Mouse (Mus musculus) midbrain, embryonic 16.5 days (tissue): ENCODE data around the gene Gsdma2. TPM values are rescaled to one million over a fixed set of nuclear protein-coding genes. Genes with fewer than 3 reads are reported as not detected.
"Not testable (repeated sequence)": the region's sequence is repeated elsewhere in the genome, so short reads cannot be mapped to it uniquely, and the experiment has no call there.

ENCODE experiments used
- ATAC-seq: fragments of 200-750 bp; cut with Nextera tagmentation; 2 replicates; pipeline ENCODE4 v1.8.0; 2017; ENCODE audit warnings: moderate TSS enrichment
- H3K27ac ChIP-seq: fragments of 300-500 bp; sonication (generic); 2 replicates; pipeline ENCODE4 v1.5.1; 2014; ENCODE audit warnings: mild to moderate bottlenecking, low read length, mixed read lengths
- H3K27me3 ChIP-seq: fragments of 300-500 bp; sonication (generic); 2 replicates; pipeline ENCODE4 v1.6.1; 2014; ENCODE audit warnings: low read depth, low read length, mixed read lengths; ENCODE audit not compliant: control insufficient read depth, insufficient read depth
- H3K36me3 ChIP-seq: fragments of 300-500 bp; sonication (generic); 2 replicates; pipeline ENCODE4 v1.6.1; 2014; ENCODE audit warnings: mild to moderate bottlenecking, low read length, moderate library complexity, mixed read lengths; ENCODE audit not compliant: control insufficient read depth, insufficient read depth
- H3K4me1 ChIP-seq: fragments of 300-500 bp; sonication (generic); 2 replicates; pipeline ENCODE4 v1.6.1; 2014; ENCODE audit warnings: mild to moderate bottlenecking, low read length, mixed read lengths; ENCODE audit not compliant: control insufficient read depth, insufficient read depth
- H3K4me2 ChIP-seq: fragments of 300-500 bp; sonication (generic); 2 replicates; pipeline ENCODE4 v1.6.1; 2014; ENCODE audit warnings: mild to moderate bottlenecking, low read length, mixed read lengths
- H3K4me3 ChIP-seq: fragments of 300-500 bp; sonication (generic); 2 replicates; pipeline ENCODE4 v1.5.1; 2014; ENCODE audit warnings: low read depth, mild to moderate bottlenecking, low read length, moderate library complexity, mixed read lengths
- H3K9ac ChIP-seq: fragments of 300-500 bp; sonication (generic); 2 replicates; pipeline ENCODE4 v1.6.1; 2014; ENCODE audit warnings: low read depth, low read length, mixed read lengths
- H3K9me3 ChIP-seq: fragments of 300-500 bp; sonication (generic); replicated peaks from 2 replicates; pipeline ENCODE4 v1.6.1; 2014; ENCODE audit warnings: mild to moderate bottlenecking, low read length, mixed read lengths; ENCODE audit not compliant: control insufficient read depth, poor library complexity, severe bottlenecking
- WGBS: fragments of 180-500 bp; shearing (Covaris S2); extraction: QIAGEN DNeasy Blood & Tissue Kit; methylation state at CpG from one replicate; pipeline ENCODE4 v1.1.7; 2014; 5-methylcytosine and 5-hydroxymethylcytosine counted together
- polyA plus RNA-seq: library from polyadenylated mRNA; unstranded; fragments of >200 nt; fragmentation: Nextera tagmentation; extraction: Ambion mirVana; gene quantifications from 2 replicates; pipeline ENCODE4 v1.2.1, GENCODE M21; 2015

The Gsdma2 gene
- polyA plus RNA-seq, 1 experiment from 2014 or later = not detected

DNA sequence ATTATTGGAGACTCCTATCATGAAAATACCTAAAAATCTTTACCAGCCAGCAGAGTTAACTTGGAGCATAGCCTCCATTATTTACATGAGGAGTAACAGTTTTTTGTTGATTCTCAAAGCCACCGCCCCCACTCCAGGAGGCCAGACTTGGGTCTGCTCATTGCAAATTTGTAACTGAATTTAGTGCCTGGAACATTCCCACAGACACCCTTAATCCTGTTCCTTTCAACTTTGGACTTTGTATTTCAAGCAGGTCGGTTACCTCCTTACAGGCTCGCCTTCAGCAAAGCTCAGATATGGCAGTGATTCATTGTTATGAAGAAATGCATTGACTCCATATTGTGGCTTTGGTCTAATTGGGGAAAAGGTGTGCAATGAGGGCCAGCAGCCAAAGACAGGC, 1.8 kb upstream of the Gsdma2 start:
- Histone ChIP-seq H3K36me3 (no peaks in the 10 kb centered on the region), H3K27me3 (no peaks in the 10 kb centered on the region; the same call in 1 of the 2 replicates), H3K9me3 (no peaks in the 10 kb centered on the region), H3K4me1 (no peaks in the 10 kb centered on the region), H3K4me2 (no peak overlapping the region), H3K4me3 (no peak overlapping the region), H3K9ac (no peak overlapping the region), H3K27ac (no peak overlapping the region)
- WGBS = 83% methylated on average over 3 of the region's 3 CpGs
- no peak for ATAC-seq

DNA sequence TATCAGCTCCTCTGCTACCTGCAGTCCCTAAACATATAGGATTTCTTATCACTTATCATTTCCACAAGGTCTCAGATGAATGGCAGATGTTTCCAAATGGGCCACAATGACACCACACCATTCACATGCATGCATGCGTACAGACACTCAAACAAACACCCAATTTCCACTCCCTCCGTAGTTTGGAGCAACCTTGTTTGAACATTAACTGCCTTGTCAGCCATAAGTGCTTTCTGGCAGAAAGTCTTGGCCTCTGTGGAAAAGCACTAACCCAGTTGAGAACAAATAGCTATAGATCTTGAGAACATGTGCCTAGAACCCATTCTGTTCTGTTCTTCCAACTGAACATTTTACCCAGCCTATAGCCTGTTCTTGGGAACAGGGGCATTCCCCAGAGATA, 613 bp upstream of the Gsdma2 start:
- 93% methylated on average over 2 of the region's 2 CpGs for WGBS
- H3K9me3 ChIP-seq = no peaks in the 10 kb centered on the region
- no peak overlapping the region for H3K4me2 ChIP-seq
- no peaks in the 10 kb centered on the region for H3K36me3 ChIP-seq
- ATAC-seq = no peak
- H3K4me1 ChIP-seq = no peaks in the 10 kb centered on the region
- H3K27ac ChIP-seq = no peak overlapping the region
- H3K9ac ChIP-seq = no peak overlapping the region
- H3K27me3 ChIP-seq = no peaks in the 10 kb centered on the region; the same call in 1 of the 2 replicates
- no peak overlapping the region for H3K4me3 ChIP-seq

DNA sequence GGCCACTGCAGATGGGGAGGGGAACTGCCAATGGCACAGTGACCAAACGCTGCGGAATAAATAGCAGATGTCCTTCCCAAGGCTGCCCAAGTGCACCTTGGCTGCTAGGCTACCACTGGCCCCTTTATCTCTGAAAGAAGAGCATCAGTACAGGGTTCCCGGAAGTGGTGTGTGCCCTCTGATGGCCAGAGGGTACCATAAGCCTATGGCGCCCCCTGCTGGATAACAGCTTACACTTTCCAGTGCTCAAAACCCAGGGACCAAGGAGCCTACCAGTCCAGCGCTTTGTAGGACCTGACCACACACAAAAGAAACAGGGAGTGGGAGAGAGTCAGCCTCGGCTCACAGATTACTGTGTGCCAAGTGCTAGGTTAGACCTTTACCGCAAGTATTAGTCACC, 8.5 kb downstream of the Gsdma2 start:
- H3K4me3 ChIP-seq, H3K36me3 ChIP-seq, H3K27me3 ChIP-seq, H3K9ac ChIP-seq, H3K27ac ChIP-seq, H3K9me3 ChIP-seq, H3K4me2 ChIP-seq, ATAC-seq, H3K4me1 ChIP-seq: not testable (repeated sequence)
- 15% methylated on average over 7 of the region's 7 CpGs for whole genome bisulfite sequencing

- Histone ChIP-seq H3K36me3 (no peaks in the 10 kb centered on the region), H3K27me3 (no peaks in the 10 kb centered on the region), H3K9me3 (no peaks in the 10 kb centered on the region), H3K27ac (no peak overlapping the region), H3K4me1 (peaks cover 4% of the 10 kb centered on the region; the same call in 1 of the 2 replicates), H3K4me3 (no peak overlapping the region), H3K4me2 (peak overlapping the region; percentile 39), H3K9ac (0 out of 2 replicates have a peak overlapping the region, but pooled peaks have one; percentile 30)
- no peak for ATAC-seq
- 5% methylated on average over 6 of the region's 6 CpGs for WGBS
Observed at GRCm38 (mm10) chr11:98660517-98660916, 14.0 kb downstream of the Gsdma2 start.

DNA sequence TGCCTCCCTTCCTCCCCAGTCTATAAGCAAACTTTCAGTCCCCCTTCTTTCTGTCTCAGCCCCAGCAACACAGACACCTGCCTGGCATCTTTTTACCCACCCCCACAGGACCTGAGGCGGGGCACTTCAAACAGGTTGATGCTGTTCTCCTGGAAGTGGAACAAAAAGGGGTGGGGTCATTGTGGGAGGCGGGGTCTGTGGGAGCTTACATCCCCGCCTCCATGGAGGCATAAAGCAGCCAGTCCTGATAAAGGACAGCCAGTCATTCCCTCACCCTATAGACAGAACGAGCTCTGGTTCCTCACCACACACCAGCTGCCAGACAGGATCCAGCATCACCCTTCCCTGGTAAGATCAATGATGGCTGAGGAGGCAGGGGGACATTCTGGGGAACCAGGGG, 17.5 kb downstream of the Gsdma2 start, which contains the start of gene Gsdma:
Gsdma (plus strand) TSS at position 261 of the 400 bp plus-strand sequence.
- H3K27ac ChIP-seq = no peak within 1 kb of the TSS
- no peak within 1 kb of the TSS for H3K4me2 ChIP-seq
- H3K9me3 ChIP-seq = no peaks in the 10 kb centered on the region
- no peak within 1 kb of the TSS for H3K9ac ChIP-seq
- ATAC-seq = no peak
- H3K4me1 ChIP-seq = peaks cover 4% of the 10 kb centered on the region; the same call in 1 of the 2 replicates
- no peak within 1 kb of the TSS for H3K4me3 ChIP-seq
- no peaks in the 10 kb centered on the region for H3K36me3 ChIP-seq
- 29% methylated on average over 4 of the region's 4 CpGs for WGBS
- peaks cover 7% of the 10 kb centered on the region; the same call in 1 of the 2 replicates for H3K27me3 ChIP-seq

DNA sequence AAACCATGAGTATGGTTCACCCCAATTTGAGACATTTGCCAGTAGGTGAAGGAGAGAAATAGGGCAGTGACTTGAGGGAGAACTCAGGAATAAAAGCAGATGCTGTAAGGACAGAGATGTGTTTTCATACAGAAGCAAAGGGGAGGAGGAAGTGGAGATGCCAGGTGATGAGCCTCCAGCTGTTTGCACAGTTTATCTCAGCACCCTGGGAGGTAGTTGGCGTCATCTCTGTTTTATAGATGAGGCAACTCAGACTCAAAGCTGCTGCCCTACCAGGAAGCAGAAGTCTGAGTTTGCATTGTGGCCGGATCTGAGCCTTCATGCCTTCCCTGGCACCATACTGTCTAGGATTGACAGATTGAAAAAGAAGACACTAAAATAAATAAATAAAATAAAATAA, 22.4 kb downstream of the Gsdma2 start:
- Histone ChIP-seq H3K36me3 (no peaks in the 10 kb centered on the region), H3K4me3 (no peak overlapping the region), H3K27me3 (peaks cover 7% of the 10 kb centered on the region; the same call in 1 of the 2 replicates), H3K9me3 (no peaks in the 10 kb centered on the region), H3K27ac (no peak overlapping the region), H3K9ac (no peak overlapping the region), H3K4me2 (no peak overlapping the region), H3K4me1 (no peaks in the 10 kb centered on the region)
- 67% methylated on average over 2 of the region's 2 CpGs for WGBS
- no peak for ATAC-seq

GRCm38 (mm10) chr11:98671284-98671815, 24.8 kb downstream of the Gsdma2 start:
- no peak overlapping the region for H3K4me2 ChIP-seq

GRCm38 (mm10) chr11:98671857-98672256, 25.3 kb downstream of the Gsdma2 start:
- 69% methylated on average over 5 of the region's 5 CpGs for WGBS
- Histone ChIP-seq H3K4me1 (no peaks in the 10 kb centered on the region), H3K36me3 (no peaks in the 10 kb centered on the region), H3K9me3 (no peaks in the 10 kb centered on the region), H3K4me2 (no peak overlapping the region), H3K9ac (no peak overlapping the region), H3K27me3 (peaks cover 7% of the 10 kb centered on the region; the same call in 1 of the 2 replicates), H3K27ac (no peak overlapping the region), H3K4me3 (no peak overlapping the region)
- ATAC-seq = no peak

More at GRCm38 (mm10) chr11:98671284-98671815, 24.8 kb downstream of the Gsdma2 start:
- Histone ChIP-seq H3K27ac (no peak overlapping the region), H3K9ac (no peak overlapping the region), H3K9me3 (no peaks in the 10 kb centered on the region), H3K4me3 (no peak overlapping the region), H3K4me1 (no peaks in the 10 kb centered on the region), H3K27me3 (peaks cover 7% of the 10 kb centered on the region; the same call in 1 of the 2 replicates), H3K36me3 (no peaks in the 10 kb centered on the region)
- ATAC-seq = no peak
- WGBS = 80% methylated on average over 3 of the region's 3 CpGs

GRCm38 (mm10) chr11:98672482-98672881, 25.9 kb downstream of the Gsdma2 start:
- 85% methylated on average over 5 of the region's 5 CpGs for whole genome bisulfite sequencing
- H3K9me3 ChIP-seq = no peaks in the 10 kb centered on the region
- H3K9ac ChIP-seq = no peak overlapping the region
- peaks cover 2% of the 10 kb centered on the region; the same call in 1 of the 2 replicates for H3K27me3 ChIP-seq
- no peak for ATAC-seq
- no peak overlapping the region for H3K4me2 ChIP-seq
- no peaks in the 10 kb centered on the region for H3K4me1 ChIP-seq
- H3K27ac ChIP-seq = no peak overlapping the region
- H3K4me3 ChIP-seq = no peak overlapping the region
- no peaks in the 10 kb centered on the region for H3K36me3 ChIP-seq
